Mouse (Mus musculus) midbrain, embryonic 16.5 days (tissue): ENCODE data around the gene Chrm2. TPM values are rescaled to one million over a fixed set of nuclear protein-coding genes. Genes with fewer than 3 reads are reported as not detected.
A peak's percentile ranks its signal among the peaks of the same experiment; 100 is the strongest.

Source experiments
- ATAC-seq: fragments of 200-750 bp; cut with Nextera tagmentation; 2 replicates; pipeline ENCODE4 v1.8.0; 2017; ENCODE audit warnings: moderate TSS enrichment
- H3K27ac ChIP-seq: fragments of 300-500 bp; sonication (generic); 2 replicates; pipeline ENCODE4 v1.5.1; 2014; ENCODE audit warnings: mild to moderate bottlenecking, low read length, mixed read lengths
- H3K27me3 ChIP-seq: fragments of 300-500 bp; sonication (generic); 2 replicates; pipeline ENCODE4 v1.6.1; 2014; ENCODE audit warnings: low read depth, low read length, mixed read lengths; ENCODE audit not compliant: control insufficient read depth, insufficient read depth
- H3K36me3 ChIP-seq: fragments of 300-500 bp; sonication (generic); 2 replicates; pipeline ENCODE4 v1.6.1; 2014; ENCODE audit warnings: mild to moderate bottlenecking, low read length, moderate library complexity, mixed read lengths; ENCODE audit not compliant: control insufficient read depth, insufficient read depth
- H3K4me1 ChIP-seq: fragments of 300-500 bp; sonication (generic); 2 replicates; pipeline ENCODE4 v1.6.1; 2014; ENCODE audit warnings: mild to moderate bottlenecking, low read length, mixed read lengths; ENCODE audit not compliant: control insufficient read depth, insufficient read depth
- H3K4me2 ChIP-seq: fragments of 300-500 bp; sonication (generic); 2 replicates; pipeline ENCODE4 v1.6.1; 2014; ENCODE audit warnings: mild to moderate bottlenecking, low read length, mixed read lengths
- H3K4me3 ChIP-seq: fragments of 300-500 bp; sonication (generic); 2 replicates; pipeline ENCODE4 v1.5.1; 2014; ENCODE audit warnings: low read depth, mild to moderate bottlenecking, low read length, moderate library complexity, mixed read lengths
- H3K9ac ChIP-seq: fragments of 300-500 bp; sonication (generic); 2 replicates; pipeline ENCODE4 v1.6.1; 2014; ENCODE audit warnings: low read depth, low read length, mixed read lengths
- H3K9me3 ChIP-seq: fragments of 300-500 bp; sonication (generic); replicated peaks from 2 replicates; pipeline ENCODE4 v1.6.1; 2014; ENCODE audit warnings: mild to moderate bottlenecking, low read length, mixed read lengths; ENCODE audit not compliant: control insufficient read depth, poor library complexity, severe bottlenecking
- WGBS: fragments of 180-500 bp; shearing (Covaris S2); extraction: QIAGEN DNeasy Blood & Tissue Kit; methylation state at CpG from one replicate; pipeline ENCODE4 v1.1.7; 2014; 5-methylcytosine and 5-hydroxymethylcytosine counted together
- polyA plus RNA-seq: library from polyadenylated mRNA; unstranded; fragments of >200 nt; fragmentation: Nextera tagmentation; extraction: Ambion mirVana; gene quantifications from 2 replicates; pipeline ENCODE4 v1.2.1, GENCODE M21; 2015

Chrm2 gene
- polyA plus RNA-seq: 8.8 and 10.2 TPM in 2 replicates

- H3K27me3 ChIP-seq: peaks cover 4% of the 10 kb centered on the region; the same call in 1 of the 2 replicates
- H3K4me3 ChIP-seq: peak within 1 kb of the TSS; percentile 54
- H3K4me1 ChIP-seq: peaks cover 4% of the 10 kb centered on the region; the same call in 1 of the 2 replicates
- H3K36me3 ChIP-seq: no peaks in the 10 kb centered on the region
- ATAC-seq: peak; percentile 87
- peak within 1 kb of the TSS; percentile 81 for H3K4me2 ChIP-seq
- H3K9me3 ChIP-seq: no peaks in the 10 kb centered on the region
- peak within 1 kb of the TSS; percentile 70 for H3K27ac ChIP-seq
- WGBS: 1% methylated on average over 30 of the region's 30 CpGs
- peak within 1 kb of the TSS; percentile 71 for H3K9ac ChIP-seq
Measured at GRCm38 (mm10) chr6:36387612-36388400, at the start of gene Chrm2. TSS of gene Chrm2 (plus strand) at chr6:36388084.

GRCm38 (mm10) chr6:36373983-36374382 is 13.9 kb upstream of the Chrm2 start:
- H3K9ac ChIP-seq: no peak overlapping the region
- no peak overlapping the region for H3K4me3 ChIP-seq
- no peak for ATAC-seq
- H3K27ac ChIP-seq: no peak overlapping the region
- no peaks in the 10 kb centered on the region for H3K9me3 ChIP-seq
- no peaks in the 10 kb centered on the region for H3K27me3 ChIP-seq
- H3K4me1 ChIP-seq: no peaks in the 10 kb centered on the region
- no peaks in the 10 kb centered on the region for H3K36me3 ChIP-seq
- no peak overlapping the region for H3K4me2 ChIP-seq
- WGBS: 88% methylated on average over 2 of the region's 2 CpGs

GRCm38 (mm10) chr6:36377936-36378335 is 9.9 kb upstream of the Chrm2 start:
- Histone ChIP-seq H3K9me3 (no peaks in the 10 kb centered on the region), H3K4me2 (no peak overlapping the region), H3K27ac (no peak overlapping the region), H3K36me3 (no peaks in the 10 kb centered on the region), H3K27me3 (no peaks in the 10 kb centered on the region), H3K4me1 (no peaks in the 10 kb centered on the region), H3K4me3 (no peak overlapping the region), H3K9ac (no peak overlapping the region)
- WGBS: 74% methylated on average over 4 of the region's 4 CpGs
- ATAC-seq: no peak

GRCm38 (mm10) chr6:36384102-36384501 is 3.8 kb upstream of the Chrm2 start:
- no peak for ATAC-seq
- Histone ChIP-seq H3K4me1 (peaks cover 1% of the 10 kb centered on the region; the same call in 1 of the 2 replicates), H3K27me3 (no peaks in the 10 kb centered on the region), H3K4me3 (no peak overlapping the region), H3K4me2 (no peak overlapping the region), H3K9me3 (no peaks in the 10 kb centered on the region), H3K9ac (no peak overlapping the region), H3K27ac (no peak overlapping the region), H3K36me3 (no peaks in the 10 kb centered on the region)
- WGBS: 45% methylated on average over 3 of the region's 3 CpGs

- H3K4me3 ChIP-seq: peak overlapping the region; percentile 54
- under 1% methylated on average over 36 of the region's 36 CpGs for WGBS
- H3K27me3 ChIP-seq: peaks cover 4% of the 10 kb centered on the region; the same call in 1 of the 2 replicates
- peak overlapping the region; percentile 71 for H3K9ac ChIP-seq
- no peaks in the 10 kb centered on the region for H3K9me3 ChIP-seq
- peak overlapping the region; percentile 81 for H3K4me2 ChIP-seq
- H3K36me3 ChIP-seq: no peaks in the 10 kb centered on the region
- peak overlapping the region; percentile 70 for H3K27ac ChIP-seq
- peak; percentile 76 for ATAC-seq
- peaks cover 4% of the 10 kb centered on the region; the same call in 1 of the 2 replicates for H3K4me1 ChIP-seq
Measured at GRCm38 (mm10) chr6:36388401-36389259, 746 bp downstream of the Chrm2 start.

GRCm38 (mm10) chr6:36389260-36389965 is 1.5 kb downstream of the Chrm2 start:
- Histone ChIP-seq H3K27ac (peak overlapping the region; percentile 38; the same call in 1 of the 2 replicates), H3K9me3 (no peaks in the 10 kb centered on the region), H3K4me3 (peak overlapping the region; percentile 54), H3K4me2 (peak overlapping the region; percentile 81), H3K36me3 (no peaks in the 10 kb centered on the region), H3K27me3 (peaks cover 4% of the 10 kb centered on the region; the same call in 1 of the 2 replicates), H3K4me1 (peaks cover 4% of the 10 kb centered on the region; the same call in 1 of the 2 replicates), H3K9ac (peak overlapping the region; percentile 71)
- WGBS: 24% methylated on average over 20 of the region's 20 CpGs
- ATAC-seq: no peak

- H3K4me1 ChIP-seq: peaks cover 4% of the 10 kb centered on the region; the same call in 1 of the 2 replicates
- H3K4me2 ChIP-seq: no peak overlapping the region
- H3K4me3 ChIP-seq: no peak overlapping the region
- H3K27me3 ChIP-seq: peaks cover 4% of the 10 kb centered on the region; the same call in 1 of the 2 replicates
- no peaks in the 10 kb centered on the region for H3K9me3 ChIP-seq
- H3K27ac ChIP-seq: no peak overlapping the region
- ATAC-seq: peak; percentile 70; the same call in 1 of the 2 replicates
- H3K9ac ChIP-seq: no peak overlapping the region
- whole genome bisulfite sequencing: 48% methylated on average over 4 of the region's 4 CpGs
- no peaks in the 10 kb centered on the region for H3K36me3 ChIP-seq
Measured at GRCm38 (mm10) chr6:36393705-36394104, 5.8 kb downstream of the Chrm2 start.

- H3K36me3 ChIP-seq: no peaks in the 10 kb centered on the region
- no peak overlapping the region for H3K4me3 ChIP-seq
- no peaks in the 10 kb centered on the region for H3K4me1 ChIP-seq
- H3K27me3 ChIP-seq: no peaks in the 10 kb centered on the region
- no peak for ATAC-seq
- no peak overlapping the region for H3K4me2 ChIP-seq
- no peak overlapping the region for H3K27ac ChIP-seq
- WGBS: 63% methylated on average over 5 of the region's 5 CpGs
- H3K9me3 ChIP-seq: no peaks in the 10 kb centered on the region
- no peak overlapping the region for H3K9ac ChIP-seq
Measured at GRCm38 (mm10) chr6:36405139-36405538, 17.3 kb downstream of the Chrm2 start.
